Mouse (Mus musculus) limb, embryonic 15.5 days (tissue): ENCODE data around the gene Guca2a. TPM values are rescaled to one million over a fixed set of nuclear protein-coding genes. Genes with fewer than 3 reads are reported as not detected.
"Not testable (repeated sequence)": the region's sequence is repeated elsewhere in the genome, so short reads cannot be mapped to it uniquely, and the experiment has no call there.

Experiments used
- ATAC-seq: fragments of 200-750 bp; cut with Nextera tagmentation; 2 replicates; pipeline ENCODE4 v1.8.0; 2017; ENCODE audit warnings: low read depth, moderate TSS enrichment; ENCODE audit not compliant: insufficient number of reproducible peaks, low FRiP score, low TSS enrichment
- H3K27ac ChIP-seq: fragments of 300-500 bp; sonication (generic); 2 replicates; pipeline ENCODE4 v1.5.1; 2015; ENCODE audit warnings: moderate library complexity, mild to moderate bottlenecking, inconsistent platforms
- H3K27me3 ChIP-seq: fragments of 300-500 bp; sonication (generic); 2 replicates; pipeline ENCODE4 v1.6.1; 2015; ENCODE audit warnings: inconsistent platforms
- H3K36me3 ChIP-seq: fragments of 300-500 bp; sonication (generic); 2 replicates; pipeline ENCODE4 v1.6.1; 2015; ENCODE audit warnings: inconsistent platforms
- H3K4me1 ChIP-seq: fragments of 300-500 bp; sonication (generic); 2 replicates; pipeline ENCODE4 v1.6.1; 2015; ENCODE audit warnings: inconsistent platforms
- H3K4me2 ChIP-seq: fragments of 300-500 bp; sonication (generic); 2 replicates; pipeline ENCODE4 v1.6.1; 2015; ENCODE audit warnings: mild to moderate bottlenecking, inconsistent platforms
- H3K4me3 ChIP-seq: fragments of 300-500 bp; sonication (generic); 2 replicates; pipeline ENCODE4 v1.5.1; 2015; ENCODE audit warnings: mild to moderate bottlenecking, inconsistent platforms
- H3K9ac ChIP-seq: fragments of 300-500 bp; sonication (generic); 2 replicates; pipeline ENCODE4 v1.6.1; 2015; ENCODE audit warnings: inconsistent platforms
- H3K9me3 ChIP-seq: fragments of 300-500 bp; sonication (generic); 2 replicates; pipeline ENCODE4 v1.6.1; 2016; ENCODE audit warnings: inconsistent platforms
- WGBS: fragments of 180-500 bp; shearing (Covaris S2); methylation state at CpG from one replicate; pipeline ENCODE4 v1.1.7; 2015; 5-methylcytosine and 5-hydroxymethylcytosine counted together
- polyA plus RNA-seq: library from polyadenylated mRNA; unstranded; fragments of >200 nt; fragmentation: Nextera tagmentation; extraction: Ambion mirVana; gene quantifications from 2 replicates; pipeline ENCODE4 v1.2.1, GENCODE M21; 2015

The Guca2a gene
- polyA plus RNA-seq, 1 experiment from 2014 or later: not detected

GRCm38 (mm10) chr4:119627317-119627716 lies 10.2 kb upstream of the Guca2a start:
- peaks cover 59% of the 10 kb centered on the region for H3K36me3 ChIP-seq
- H3K4me3 ChIP-seq: no peak overlapping the region
- no peaks in the 10 kb centered on the region for H3K27me3 ChIP-seq
- 82% methylated on average over 4 of the region's 4 CpGs for WGBS
- no peak overlapping the region for H3K27ac ChIP-seq
- H3K9me3 ChIP-seq: no peaks in the 10 kb centered on the region
- H3K9ac ChIP-seq: no peak overlapping the region
- H3K4me2 ChIP-seq: no peak overlapping the region
- H3K4me1 ChIP-seq: 0 out of 2 replicates have a peak, but pooled peaks cover under 1% of the 10 kb centered on the region
- ATAC-seq: no peak

GRCm38 (mm10) chr4:119628363-119628762 lies 9.1 kb upstream of the Guca2a start:
- H3K4me1 ChIP-seq, H3K4me2 ChIP-seq, H3K9ac ChIP-seq, H3K27ac ChIP-seq, ATAC-seq, H3K9me3 ChIP-seq, H3K27me3 ChIP-seq, H3K4me3 ChIP-seq: not testable (repeated sequence)
- WGBS: 71% methylated on average over 4 of the region's 4 CpGs
- peaks cover 49% of the 10 kb centered on the region for H3K36me3 ChIP-seq

GRCm38 (mm10) chr4:119631115-119631919 lies 6.2 kb upstream of the Guca2a start:
- Histone ChIP-seq H3K4me2 (no peak overlapping the region), H3K4me1 (peaks cover 12% of the 10 kb centered on the region; the same call in 1 of the 2 replicates), H3K9ac (no peak overlapping the region), H3K9me3 (no peaks in the 10 kb centered on the region), H3K36me3 (peaks cover 28% of the 10 kb centered on the region), H3K27me3 (no peaks in the 10 kb centered on the region), H3K4me3 (no peak overlapping the region), H3K27ac (no peak overlapping the region)
- peak; percentile 67; the same call in 1 of the 2 replicates for ATAC-seq
- 46% methylated on average over 11 of the region's 11 CpGs for WGBS

- H3K27ac ChIP-seq: no peak overlapping the region
- peaks cover 21% of the 10 kb centered on the region for H3K36me3 ChIP-seq
- H3K4me2 ChIP-seq: no peak overlapping the region
- no peak overlapping the region for H3K4me3 ChIP-seq
- no peak for ATAC-seq
- H3K9ac ChIP-seq: no peak overlapping the region
- H3K27me3 ChIP-seq: no peaks in the 10 kb centered on the region
- WGBS: 65% methylated on average over 7 of the region's 7 CpGs
- no peaks in the 10 kb centered on the region for H3K9me3 ChIP-seq
- peaks cover 12% of the 10 kb centered on the region; the same call in 1 of the 2 replicates for H3K4me1 ChIP-seq
These were observed 4.8 kb upstream of the Guca2a start for GRCm38 (mm10) chr4:119632721-119633120.

- H3K4me1 ChIP-seq: peaks cover 12% of the 10 kb centered on the region; the same call in 1 of the 2 replicates
- WGBS: 58% methylated on average over 7 of the region's 7 CpGs
These were observed 4.2 kb upstream of the Guca2a start for GRCm38 (mm10) chr4:119633342-119633741.

GRCm38 (mm10) chr4:119633948-119634347 lies 3.6 kb upstream of the Guca2a start:
- H3K27me3 ChIP-seq: no peaks in the 10 kb centered on the region
- no peak overlapping the region for H3K27ac ChIP-seq

More at GRCm38 (mm10) chr4:119633342-119633741, 4.2 kb upstream of the Guca2a start:
- no peak for ATAC-seq
- Histone ChIP-seq H3K27ac (no peak overlapping the region; the same call in 1 of the 2 replicates), H3K36me3 (peaks cover 21% of the 10 kb centered on the region), H3K4me2 (no peak overlapping the region), H3K4me3 (no peak overlapping the region), H3K27me3 (no peaks in the 10 kb centered on the region), H3K9ac (no peak overlapping the region), H3K9me3 (no peaks in the 10 kb centered on the region)

GRCm38 (mm10) chr4:119634908-119635660 lies 2.4 kb upstream of the Guca2a start:
- Histone ChIP-seq H3K9me3 (no peaks in the 10 kb centered on the region), H3K4me3 (no peak overlapping the region), H3K4me2 (no peak overlapping the region), H3K9ac (no peak overlapping the region), H3K27me3 (no peaks in the 10 kb centered on the region), H3K36me3 (peaks cover 10% of the 10 kb centered on the region), H3K27ac (no peak overlapping the region), H3K4me1 (peaks cover 12% of the 10 kb centered on the region; the same call in 1 of the 2 replicates)
- 69% methylated on average over 6 of the region's 6 CpGs for WGBS
- no peak for ATAC-seq

More at GRCm38 (mm10) chr4:119633948-119634347, 3.6 kb upstream of the Guca2a start:
- WGBS: 58% methylated on average over 3 of the region's 3 CpGs
- H3K9me3 ChIP-seq: no peaks in the 10 kb centered on the region
- H3K4me1 ChIP-seq: peaks cover 12% of the 10 kb centered on the region; the same call in 1 of the 2 replicates
- H3K36me3 ChIP-seq: peaks cover 21% of the 10 kb centered on the region
- no peak for ATAC-seq
- H3K4me2 ChIP-seq: no peak overlapping the region
- no peak overlapping the region for H3K4me3 ChIP-seq
- H3K9ac ChIP-seq: no peak overlapping the region

- H3K9me3 ChIP-seq: no peaks in the 10 kb centered on the region
- ATAC-seq: no peak
- H3K36me3 ChIP-seq: peaks cover 4% of the 10 kb centered on the region
- no peak overlapping the region for H3K4me3 ChIP-seq
- no peak overlapping the region for H3K9ac ChIP-seq
- no peak overlapping the region for H3K4me2 ChIP-seq
- no peak overlapping the region for H3K27ac ChIP-seq
- peaks cover 12% of the 10 kb centered on the region; the same call in 1 of the 2 replicates for H3K4me1 ChIP-seq
- H3K27me3 ChIP-seq: no peaks in the 10 kb centered on the region
- 72% methylated on average over 8 of the region's 8 CpGs for WGBS
These were observed 1.8 kb upstream of the Guca2a start for GRCm38 (mm10) chr4:119635686-119636085.

- no peak for ATAC-seq
- H3K36me3 ChIP-seq: no peaks in the 10 kb centered on the region
- H3K27me3 ChIP-seq: no peaks in the 10 kb centered on the region
- H3K27ac ChIP-seq: no peak overlapping the region
- H3K9me3 ChIP-seq: no peaks in the 10 kb centered on the region
- H3K4me3 ChIP-seq: no peak overlapping the region
- 77% methylated on average over 7 of the region's 7 CpGs for WGBS
- H3K4me2 ChIP-seq: no peak overlapping the region
- no peak overlapping the region for H3K9ac ChIP-seq
- H3K4me1 ChIP-seq: peaks cover 12% of the 10 kb centered on the region; the same call in 1 of the 2 replicates
These were observed 773 bp upstream of the Guca2a start for GRCm38 (mm10) chr4:119636731-119637130.

- H3K4me3 ChIP-seq: no peak overlapping the region
- WGBS: 87% methylated on average over 6 of the region's 6 CpGs
- no peaks in the 10 kb centered on the region for H3K36me3 ChIP-seq
- no peak overlapping the region for H3K27ac ChIP-seq
- H3K27me3 ChIP-seq: no peaks in the 10 kb centered on the region
- peaks cover 9% of the 10 kb centered on the region; the same call in 1 of the 2 replicates for H3K4me1 ChIP-seq
- no peak for ATAC-seq
- H3K9ac ChIP-seq: no peak overlapping the region
- H3K9me3 ChIP-seq: no peaks in the 10 kb centered on the region
- H3K4me2 ChIP-seq: no peak overlapping the region
These were observed 442 bp downstream of the Guca2a start for GRCm38 (mm10) chr4:119637946-119638345.

GRCm38 (mm10) chr4:119638656-119639055 lies 1.2 kb downstream of the Guca2a start:
- ATAC-seq: no peak
- peaks cover 3% of the 10 kb centered on the region; the same call in 1 of the 2 replicates for H3K4me1 ChIP-seq
- no peak overlapping the region for H3K27ac ChIP-seq
- no peak overlapping the region for H3K9ac ChIP-seq
- H3K27me3 ChIP-seq: no peaks in the 10 kb centered on the region
- H3K36me3 ChIP-seq: no peaks in the 10 kb centered on the region
- H3K4me3 ChIP-seq: no peak overlapping the region
- no peak overlapping the region for H3K4me2 ChIP-seq
- WGBS: 56% methylated on average over 11 of the region's 11 CpGs
- no peaks in the 10 kb centered on the region for H3K9me3 ChIP-seq

GRCm38 (mm10) chr4:119642666-119643065 lies 5.2 kb downstream of the Guca2a start:
- H3K27ac ChIP-seq: no peak overlapping the region
- no peak overlapping the region for H3K4me2 ChIP-seq
- ATAC-seq: no peak
- H3K27me3 ChIP-seq: no peaks in the 10 kb centered on the region
- H3K9me3 ChIP-seq: no peaks in the 10 kb centered on the region
- 89% methylated on average over 4 of the region's 4 CpGs for WGBS
- H3K36me3 ChIP-seq: no peaks in the 10 kb centered on the region
- H3K4me3 ChIP-seq: no peak overlapping the region
- H3K4me1 ChIP-seq: no peaks in the 10 kb centered on the region
- no peak overlapping the region for H3K9ac ChIP-seq
